In the genomic region with DNA sequence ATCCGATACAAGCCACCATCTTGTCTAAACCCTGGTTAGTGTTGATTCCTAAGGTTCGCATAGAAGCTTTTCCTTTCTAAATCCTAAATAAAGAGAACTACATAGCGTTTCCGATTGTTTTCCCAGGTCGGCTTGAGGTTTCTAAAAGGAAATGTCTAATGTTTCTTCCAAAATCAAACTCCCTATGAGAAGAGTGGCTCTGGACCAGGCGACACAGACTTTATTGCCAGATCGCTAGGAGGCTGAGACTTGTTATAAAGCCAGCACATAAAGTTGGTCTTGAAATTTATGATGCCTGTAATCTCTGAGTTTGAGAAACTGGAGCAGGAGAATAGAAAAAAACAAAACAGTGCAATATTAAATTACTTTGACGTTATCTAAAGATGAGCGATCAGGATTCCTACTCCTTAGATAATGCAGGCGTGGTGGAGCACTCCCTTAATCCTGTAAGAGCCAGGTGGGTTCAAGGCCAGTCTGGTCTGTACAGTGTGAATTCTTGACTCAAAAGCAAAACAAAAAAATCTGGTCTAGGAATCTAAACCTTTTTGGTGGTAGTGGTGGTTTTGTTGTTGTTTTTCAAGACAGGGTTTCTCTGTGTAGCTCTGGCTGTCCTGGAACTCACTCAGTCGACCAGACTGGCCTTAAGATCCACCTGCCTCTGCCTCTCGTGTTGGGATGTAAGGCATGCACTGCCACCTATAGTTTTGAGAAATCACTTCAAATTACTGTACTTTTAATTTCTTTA, we compare ENCODE assay signal across 9 mouse cellular contexts. TPM values are rescaled to one million over a fixed set of nuclear protein-coding genes. Genes with fewer than 3 reads are reported as not detected.
DNase-seq lines count a peak whose midpoint lies in the region; ATAC-seq and TF ChIP-seq lines count a peak whose summit lies in the region.
"Had no signal": no experiment of that assay in that cellular context is flagged by ENCODE, and none has a peak within 500 bp of the region (broad histone marks: within the 10 kb centered on the region; RNA-seq: fewer than 3 reads in every experiment).

No protein-coding gene starts in this region.

- H3K4me3 ChIP-seq in cerebellum, adult 2 months (replicated peaks; ENCODE audit: insufficient read depth, low read depth, low read length) = peak overlapping the region; percentile 82
- H3K4me3 ChIP-seq in limb, embryonic 13.5 days = peak overlapping the region; percentile 90

- TF ChIP-seq POLR2A in cerebellum, adult 2 months (IDR thresholded peaks at IDR 0.05; ENCODE audit: borderline replicate concordance, insufficient read depth, low read length) = no peak

- no peak for TF ChIP-seq CTCF in cerebellum, adult 2 months (IDR thresholded peaks at IDR 0.05; ENCODE audit: borderline replicate concordance, insufficient read depth, low read depth, low read length)

- H3K9me3 ChIP-seq in limb, embryonic 13.5 days = no peaks in the 10 kb centered on the region

- WGBS in cerebellum, adult 2 months = 3% methylated on average over 12 of the region's 12 CpGs
- WGBS in limb, embryonic 13.5 days = 3% methylated on average over 12 of the region's 12 CpGs

- H3K27me3 ChIP-seq in cerebellum, adult 2 months (ENCODE audit: control insufficient read depth, insufficient read depth, low read length) = no peaks in the 10 kb centered on the region
- H3K27me3 ChIP-seq in limb, embryonic 13.5 days = no peaks in the 10 kb centered on the region
- H3K27me3 ChIP-seq: Patski had no signal

- intact Hi-C loops in gastrocnemius, postnatal 14 days (cut with DNase I; ENCODE audit: low total_unique reads) = no loop called here

- DNase-seq in cerebellum, adult 2 months = no peak
- no peak for DNase-seq in cerebellum, adult 11-12 months
- peak; percentile 34 for DNase-seq in thymus, postnatal 0 days (ENCODE audit: low spot score)
- no peak for DNase-seq in thymus, postnatal 14 days
- DNase-seq in right cerebral cortex, postnatal 25 days = no peak
- no peak for DNase-seq in ovary, postnatal 14 days (ENCODE audit: low spot score)
- no peak for DNase-seq in gastrocnemius, postnatal 14 days

- peak overlapping the region; percentile 88 for H3K4me2 ChIP-seq in limb, embryonic 13.5 days (replicated peaks)

- ATAC-seq in limb, embryonic 13.5 days (ENCODE audit: low FRiP score, low read depth) = no peak

- H3K27ac ChIP-seq in cerebellum, adult 2 months (ENCODE audit: insufficient read depth, low read length) = peak overlapping the region; percentile 31; the same call in 1 of the 2 replicates
- peak overlapping the region; percentile 97 for H3K27ac ChIP-seq in limb, embryonic 13.5 days

- peak overlapping the region; percentile 71 for H3K9ac ChIP-seq in limb, embryonic 13.5 days

- no peaks in the 10 kb centered on the region for H3K4me1 ChIP-seq in cerebellum, adult 2 months (ENCODE audit: control insufficient read depth, insufficient read depth, low read length)
- peaks cover 26% of the 10 kb centered on the region for H3K4me1 ChIP-seq in limb, embryonic 13.5 days

- H3K36me3 ChIP-seq in limb, embryonic 13.5 days = peaks cover 24% of the 10 kb centered on the region

RNA-seq across cellular contexts. Expression of gene Eif5a, which starts 0.4 kb away (rescaled TPM):
- 514 and 533 TPM in 2 replicates for polyA plus RNA-seq in cerebellum, adult 2 months (2012; rRNA removed)
- 2,117 and 2,260 TPM in 2 replicates for polyA plus RNA-seq in thymus, postnatal 0 days (2015; fragmentation: Nextera tagmentation; extraction: Ambion mirVana)
- polyA plus RNA-seq in limb, embryonic 13.5 days (2015; fragmentation: Nextera tagmentation; extraction: Ambion mirVana) = 1,543 and 1,562 TPM in 2 replicates
- 100 to 1,000 TPM; 567 to 637 TPM for total RNA-seq in gastrocnemius, postnatal 14 days (2021)

RNA-seq across cellular contexts. Expression of gene Gps2, which starts 8.5 kb away (rescaled TPM):
- polyA plus RNA-seq in cerebellum, adult 2 months (2012; rRNA removed) = 78.9 and 87.5 TPM in 2 replicates
- polyA plus RNA-seq in thymus, postnatal 0 days (2015; fragmentation: Nextera tagmentation; extraction: Ambion mirVana) = 94.8 and 106 TPM in 2 replicates
- polyA plus RNA-seq in limb, embryonic 13.5 days (2015; fragmentation: Nextera tagmentation; extraction: Ambion mirVana) = 90.0 and 90.1 TPM in 2 replicates
- total RNA-seq in gastrocnemius, postnatal 14 days (2021) = 10 to 100 TPM; 21.8 to 24.2 TPM

RNA-seq across cellular contexts. Expression of gene Ybx2, which starts 13.4 kb away (rescaled TPM):
- 16.5 and 16.8 TPM in 2 replicates for polyA plus RNA-seq in cerebellum, adult 2 months (2012; rRNA removed)
- polyA plus RNA-seq in thymus, postnatal 0 days (2015; fragmentation: Nextera tagmentation; extraction: Ambion mirVana) = 2.6 and 3.6 TPM in 2 replicates
- polyA plus RNA-seq in limb, embryonic 13.5 days (2015; fragmentation: Nextera tagmentation; extraction: Ambion mirVana) = 9.3 and 9.7 TPM in 2 replicates
- total RNA-seq in gastrocnemius, postnatal 14 days (2021) = 1 to 10 TPM; 2.1 to 4.3 TPM

RNA-seq across cellular contexts. Expression of gene Neurl4, which starts 21.3 kb away (rescaled TPM):
- polyA plus RNA-seq in cerebellum, adult 2 months (2012; rRNA removed) = 119 and 128 TPM in 2 replicates
- polyA plus RNA-seq in thymus, postnatal 0 days (2015; fragmentation: Nextera tagmentation; extraction: Ambion mirVana) = 6.2 and 7.5 TPM in 2 replicates
- 10.2 and 12.9 TPM in 2 replicates for polyA plus RNA-seq in limb, embryonic 13.5 days (2015; fragmentation: Nextera tagmentation; extraction: Ambion mirVana)
- 10 to 100 TPM; 27.2 to 29.1 TPM for total RNA-seq in gastrocnemius, postnatal 14 days (2021)

RNA-seq across cellular contexts. Expression of gene 2810408A11Rik, which starts 21.4 kb away (rescaled TPM):
- polyA plus RNA-seq in cerebellum, adult 2 months (2012; rRNA removed) = 0.36 and 0.43 TPM in 2 replicates
- polyA plus RNA-seq in thymus, postnatal 0 days (2015; fragmentation: Nextera tagmentation; extraction: Ambion mirVana) = 19.8 and 26.0 TPM in 2 replicates
- polyA plus RNA-seq in limb, embryonic 13.5 days (2015; fragmentation: Nextera tagmentation; extraction: Ambion mirVana) = 16.1 and 19.4 TPM in 2 replicates
- total RNA-seq in gastrocnemius, postnatal 14 days (2021) = under 1 TPM; 0.62 to 0.84 TPM
